Mouse (Mus musculus): ENCODE measurements around the gene Arl6ip1. TPM values are rescaled to one million over a fixed set of nuclear protein-coding genes. Genes with fewer than 3 reads are reported as not detected.

The Arl6ip1 gene
- 117 and 138 TPM in 2 replicates for polyA plus RNA-seq (2012; rRNA removed; ENCODE audit: low replicate concordance)

DNA sequence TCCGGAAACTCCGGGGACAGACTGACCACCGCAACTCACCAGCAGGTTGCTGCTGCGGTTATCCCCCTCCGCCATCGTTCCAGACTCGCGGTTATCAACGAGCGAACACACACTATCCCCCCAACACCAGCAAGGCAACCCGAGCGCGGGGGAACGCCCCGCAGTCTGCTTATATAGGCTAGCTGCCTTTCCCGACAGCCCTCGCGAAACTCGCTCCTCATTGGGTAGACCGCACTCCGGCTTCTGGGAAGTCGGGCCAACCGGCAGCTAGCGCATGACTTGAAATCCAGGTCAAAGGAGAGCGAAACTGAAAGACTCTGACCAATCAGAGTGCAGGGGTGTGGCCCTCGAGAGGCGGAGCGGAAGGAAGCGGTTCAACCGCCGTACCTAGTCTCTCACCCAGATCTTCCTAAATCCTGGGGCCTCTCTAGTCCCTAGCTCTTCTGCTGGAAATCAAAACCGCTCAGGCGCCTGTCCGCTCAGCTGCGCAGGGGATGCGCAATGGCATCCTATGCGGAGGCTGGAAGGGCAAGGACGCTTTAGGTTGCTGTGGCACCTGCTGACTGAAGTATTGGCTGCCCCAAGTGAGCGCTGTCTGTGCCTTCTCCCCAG is at the start of gene Arl6ip1:
Gene Arl6ip1, minus strand, starts transcription at position 233 of the 612 bp plus-strand sequence.

DNA sequence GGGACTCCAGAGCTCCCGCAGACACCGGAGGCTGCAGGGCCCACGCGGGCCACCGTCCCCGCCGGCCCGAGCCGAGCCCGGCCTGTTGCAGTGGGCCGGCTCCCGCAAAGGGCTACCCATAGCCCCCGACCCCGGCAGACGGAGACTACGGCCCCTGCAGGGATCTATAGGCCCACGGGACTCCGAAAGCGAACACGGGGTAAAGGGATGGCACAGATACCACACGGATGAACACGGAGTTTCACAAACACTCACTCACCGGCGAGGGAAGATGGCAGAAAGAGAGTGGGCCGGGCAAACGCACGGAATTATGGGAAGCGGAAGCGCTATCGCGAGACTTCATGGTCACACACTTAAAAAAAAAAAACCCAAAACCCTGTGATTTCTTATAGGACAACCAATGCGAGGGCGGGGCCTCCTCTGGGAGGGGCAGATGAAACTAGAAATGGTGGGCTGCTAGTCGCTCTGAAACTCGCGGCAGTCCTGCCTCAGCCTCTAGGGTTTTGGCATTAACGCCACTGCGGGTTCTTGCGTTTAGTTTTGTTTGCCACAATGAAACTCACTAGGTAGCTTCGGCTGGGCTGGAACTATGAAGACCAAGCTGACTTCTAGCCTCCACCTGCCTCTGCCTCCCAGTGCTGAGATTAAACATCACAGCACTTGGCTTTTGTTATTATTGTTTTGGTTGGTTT is 13.4 kb downstream of the Arl6ip1 start, which contains the start of gene Rps15a:
Gene Rps15a, minus strand, starts transcription at position 312 of the 692 bp plus-strand sequence.

Other genes with a start within 250 kb of the Arl6ip1 start
- gene Rps15a, start 13.5 kb downstream of the Arl6ip1 start, polyA plus RNA-seq (2012; rRNA removed; ENCODE audit: low replicate concordance): 810 and 1,786 TPM in 2 replicates
- gene Smg1, start 114.0 kb upstream of the Arl6ip1 start, polyA plus RNA-seq (2012; rRNA removed; ENCODE audit: low replicate concordance): 27.5 and 46.6 TPM in 2 replicates

All from subcutaneous adipose tissue, adult 2 months (tissue).